Mouse (Mus musculus): ENCODE measurements around the gene Onecut3. TPM values are rescaled to one million over a fixed set of nuclear protein-coding genes. Genes with fewer than 3 reads are reported as not detected.

Onecut3 gene
- polyA plus RNA-seq, 1 experiment = not detected

GRCm38 (mm10) chr10:80495901-80496300, 1.3 kb downstream of the Onecut3 start:
- Histone ChIP-seq H3K4me1 (ENCODE audit: control insufficient read depth, insufficient read depth, low read length) (peaks cover 24% of the 10 kb centered on the region), H3K4me3 (ENCODE audit: insufficient read depth, low read depth, low read length) (peak overlapping the region; percentile 3; the same call in 1 of the 2 replicates), H3K27ac (ENCODE audit: insufficient read depth, low read depth, low read length) (no peak overlapping the region)
- TF ChIP-seq POLR2A (IDR thresholded peaks at IDR 0.05; ENCODE audit: insufficient read depth, low read depth, low read length) (no peak), CTCF (IDR thresholded peaks at IDR 0.05; ENCODE audit: insufficient read depth, low read depth, low read length) (no peak)
- WGBS = 7% methylated on average over 35 of the region's 35 CpGs

- H3K4me3 ChIP-seq (ENCODE audit: insufficient read depth, low read depth, low read length) = no peak overlapping the region
- TF ChIP-seq POLR2A (IDR thresholded peaks at IDR 0.05; ENCODE audit: insufficient read depth, low read depth, low read length) (no peak), CTCF (IDR thresholded peaks at IDR 0.05; ENCODE audit: insufficient read depth, low read depth, low read length) (no peak)
- no peak overlapping the region for H3K27ac ChIP-seq (ENCODE audit: insufficient read depth, low read depth, low read length)
- H3K4me1 ChIP-seq (ENCODE audit: control insufficient read depth, insufficient read depth, low read length) = peaks cover 24% of the 10 kb centered on the region
- WGBS = 2% methylated on average over 20 of the region's 20 CpGs
These were observed 1.8 kb downstream of the Onecut3 start for GRCm38 (mm10) chr10:80496421-80496820.

DNA sequence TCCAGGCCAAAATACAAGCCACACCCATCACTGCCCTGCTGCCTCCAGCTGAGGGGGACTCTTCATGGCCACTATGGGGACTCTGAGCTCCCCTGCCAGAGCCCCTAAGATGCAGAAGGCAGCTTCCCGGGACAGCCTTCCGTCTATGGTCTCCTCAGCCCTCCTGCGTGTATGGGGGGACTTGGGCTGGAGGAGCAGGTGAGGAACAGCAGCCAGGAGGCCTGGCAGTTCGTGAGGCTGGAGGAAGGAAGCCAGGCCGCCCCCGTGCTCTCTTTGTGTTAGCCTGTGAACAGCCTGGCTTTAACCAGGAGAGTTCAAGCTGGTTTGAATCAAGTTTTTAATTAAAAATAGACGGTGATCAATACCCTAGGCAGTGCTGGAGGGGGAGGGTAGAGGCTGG, 7.7 kb downstream of the Onecut3 start:
- no peak for TF ChIP-seq POLR2A (IDR thresholded peaks at IDR 0.05; ENCODE audit: insufficient read depth, low read depth, low read length)
- TF ChIP-seq CTCF (IDR thresholded peaks at IDR 0.05; ENCODE audit: insufficient read depth, low read depth, low read length) = no peak
- Histone ChIP-seq H3K27ac (ENCODE audit: insufficient read depth, low read depth, low read length) (no peak overlapping the region), H3K4me3 (ENCODE audit: insufficient read depth, low read depth, low read length) (no peak overlapping the region), H3K4me1 (ENCODE audit: control insufficient read depth, insufficient read depth, low read length) (peaks cover 8% of the 10 kb centered on the region)
- 2% methylated on average over 7 of the region's 7 CpGs for WGBS

DNA sequence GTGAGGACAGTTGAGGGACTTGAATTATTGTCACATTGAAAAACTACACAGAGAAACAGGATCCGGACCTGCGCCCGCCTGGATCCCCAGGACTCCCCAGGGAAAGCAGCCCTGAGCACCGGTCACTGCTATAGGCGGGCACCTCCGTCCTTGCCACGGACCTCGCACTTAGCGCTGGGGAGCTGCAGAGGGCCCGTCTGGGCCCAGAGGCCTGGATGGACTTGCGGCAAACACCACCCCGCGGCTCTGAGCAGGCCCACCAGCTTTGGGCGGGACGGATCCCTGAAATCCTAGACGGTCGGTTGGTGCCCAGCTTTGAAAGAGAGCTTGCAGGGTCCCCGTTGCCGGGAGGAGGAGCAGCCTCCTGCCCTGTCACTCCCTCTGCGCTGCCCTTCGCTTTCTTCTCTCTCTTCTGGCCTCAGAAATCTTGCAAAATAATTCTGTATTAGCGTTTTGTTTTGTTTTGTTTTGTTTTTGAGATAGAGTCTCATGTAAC, 8.2 kb downstream of the Onecut3 start:
- H3K27ac ChIP-seq (ENCODE audit: insufficient read depth, low read depth, low read length) = no peak overlapping the region
- TF ChIP-seq POLR2A (IDR thresholded peaks at IDR 0.05; ENCODE audit: insufficient read depth, low read depth, low read length) (no peak), CTCF (IDR thresholded peaks at IDR 0.05; ENCODE audit: insufficient read depth, low read depth, low read length) (no peak)
- peaks cover 8% of the 10 kb centered on the region for H3K4me1 ChIP-seq (ENCODE audit: control insufficient read depth, insufficient read depth, low read length)
- 16% methylated on average over 22 of the region's 22 CpGs for WGBS
- no peak overlapping the region for H3K4me3 ChIP-seq (ENCODE audit: insufficient read depth, low read depth, low read length)

GRCm38 (mm10) chr10:80503599-80504220, 9.1 kb downstream of the Onecut3 start:
- no peak for TF ChIP-seq POLR2A (IDR thresholded peaks at IDR 0.05; ENCODE audit: insufficient read depth, low read depth, low read length)
- whole genome bisulfite sequencing = 37% methylated on average over 27 of the region's 27 CpGs

DNA sequence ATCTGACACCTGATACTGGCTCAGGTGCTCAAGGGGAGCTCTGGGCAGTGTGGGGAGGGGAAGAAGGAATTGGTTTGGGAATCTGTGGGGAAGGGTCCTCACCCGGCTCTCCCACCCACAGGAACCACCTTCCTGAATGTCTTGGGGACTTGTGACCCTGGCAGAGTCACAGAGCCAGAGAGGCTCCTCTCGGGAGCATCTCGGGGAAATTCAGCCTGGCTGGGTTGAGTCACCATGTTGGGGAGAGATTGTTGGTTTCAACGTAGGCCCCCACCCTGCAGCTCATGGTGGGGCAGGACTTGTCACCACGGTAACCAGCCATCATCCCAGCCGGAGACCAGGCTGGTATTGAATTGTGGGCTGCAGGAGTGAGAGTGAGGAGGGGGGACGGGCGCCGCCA, 10.1 kb downstream of the Onecut3 start:
- WGBS = 4% methylated on average over 9 of the region's 9 CpGs
- TF ChIP-seq POLR2A (IDR thresholded peaks at IDR 0.05; ENCODE audit: insufficient read depth, low read depth, low read length) (no peak), CTCF (IDR thresholded peaks at IDR 0.05; ENCODE audit: insufficient read depth, low read depth, low read length) (no peak)
- H3K27ac ChIP-seq (ENCODE audit: insufficient read depth, low read depth, low read length) = no peak overlapping the region

More at GRCm38 (mm10) chr10:80503599-80504220, 9.1 kb downstream of the Onecut3 start:
- Histone ChIP-seq H3K4me3 (ENCODE audit: insufficient read depth, low read depth, low read length) (no peak overlapping the region), H3K4me1 (ENCODE audit: control insufficient read depth, insufficient read depth, low read length) (peaks cover 8% of the 10 kb centered on the region), H3K27ac (ENCODE audit: insufficient read depth, low read depth, low read length) (no peak overlapping the region)

DNA sequence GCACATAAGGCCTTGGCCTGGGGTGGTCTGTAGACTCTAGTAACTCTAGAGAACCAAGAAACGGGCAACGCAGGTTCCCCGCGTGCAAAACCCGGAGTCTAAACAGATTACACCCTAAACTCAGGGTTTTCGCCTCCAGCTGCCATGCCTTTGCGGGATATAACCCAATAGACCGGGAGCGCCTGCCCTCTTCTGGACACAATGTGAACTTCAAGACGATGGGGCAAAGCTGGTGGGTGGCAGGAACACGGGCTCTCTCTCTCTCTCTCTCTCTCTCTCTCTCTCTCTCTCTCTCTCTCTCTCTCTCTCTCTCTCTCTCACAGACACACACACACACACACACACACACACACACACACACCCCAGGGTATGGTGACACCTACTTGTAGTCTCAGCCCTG, 11.6 kb downstream of the Onecut3 start:
- under 1% methylated on average over 11 of the region's 11 CpGs for WGBS
- no peak overlapping the region for H3K27ac ChIP-seq (ENCODE audit: insufficient read depth, low read depth, low read length)
- peaks cover 12% of the 10 kb centered on the region for H3K4me1 ChIP-seq (ENCODE audit: control insufficient read depth, insufficient read depth, low read length)
- TF ChIP-seq POLR2A (IDR thresholded peaks at IDR 0.05; ENCODE audit: insufficient read depth, low read depth, low read length) = no peak
- peak; percentile 66 for TF ChIP-seq CTCF (IDR thresholded peaks at IDR 0.05; ENCODE audit: insufficient read depth, low read depth, low read length)
- no peak overlapping the region for H3K4me3 ChIP-seq (ENCODE audit: insufficient read depth, low read depth, low read length)

More for the DNA sequence above, 10.1 kb downstream of the Onecut3 start:
- Histone ChIP-seq H3K4me1 (ENCODE audit: control insufficient read depth, insufficient read depth, low read length) (peaks cover 11% of the 10 kb centered on the region), H3K4me3 (ENCODE audit: insufficient read depth, low read depth, low read length) (no peak overlapping the region)

DNA sequence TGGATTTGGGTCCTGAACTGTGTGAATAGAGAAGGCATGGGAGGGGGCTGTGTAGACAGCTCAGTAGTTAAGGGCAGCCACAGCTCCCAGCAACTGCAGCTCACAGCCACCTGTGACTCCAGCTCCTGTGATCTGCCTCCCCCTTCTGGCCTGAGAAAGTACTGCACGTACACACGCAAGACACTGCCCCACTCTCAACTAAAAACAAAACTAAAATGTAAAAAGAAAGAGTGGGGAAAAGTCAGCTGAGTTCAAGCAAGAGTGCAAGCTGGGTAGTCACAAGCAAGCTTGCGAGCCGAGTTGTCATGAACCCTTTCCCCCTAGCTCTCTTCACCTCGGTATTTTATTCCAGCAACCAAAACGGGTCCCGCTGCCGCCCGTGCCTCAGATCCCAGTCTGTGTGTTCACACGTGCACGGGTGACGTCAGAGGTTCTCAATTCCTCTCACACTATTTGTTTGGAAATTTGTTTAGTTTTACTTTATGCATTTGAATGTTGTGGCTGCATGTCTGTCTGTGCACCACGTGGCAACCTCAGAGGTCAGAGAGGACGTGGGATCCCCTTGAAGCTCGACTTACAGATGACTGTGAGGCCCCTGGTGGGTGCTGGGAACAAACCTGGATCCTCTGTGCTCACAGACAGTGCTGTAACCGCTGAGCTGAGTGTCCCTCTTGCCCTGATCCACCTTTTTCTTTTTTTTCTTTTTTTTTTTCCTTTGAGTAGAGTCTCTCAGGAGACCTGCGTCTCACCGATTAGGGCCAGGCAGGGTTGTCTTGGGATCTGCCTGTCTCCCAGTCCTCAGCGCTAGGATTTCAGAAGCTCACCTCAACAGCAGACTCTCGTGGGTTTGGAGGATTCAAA, 15.0 kb downstream of the Onecut3 start:
- peak overlapping the region; percentile 22 for H3K4me3 ChIP-seq (ENCODE audit: insufficient read depth, low read depth, low read length)
- peaks cover 14% of the 10 kb centered on the region for H3K4me1 ChIP-seq (ENCODE audit: control insufficient read depth, insufficient read depth, low read length)
- H3K27ac ChIP-seq (ENCODE audit: insufficient read depth, low read depth, low read length) = no peak overlapping the region
- TF ChIP-seq CTCF (IDR thresholded peaks at IDR 0.05; ENCODE audit: insufficient read depth, low read depth, low read length) (peak; percentile 78), POLR2A (IDR thresholded peaks at IDR 0.05; ENCODE audit: insufficient read depth, low read depth, low read length) (no peak)
- WGBS = 12% methylated on average over 20 of the region's 20 CpGs

DNA sequence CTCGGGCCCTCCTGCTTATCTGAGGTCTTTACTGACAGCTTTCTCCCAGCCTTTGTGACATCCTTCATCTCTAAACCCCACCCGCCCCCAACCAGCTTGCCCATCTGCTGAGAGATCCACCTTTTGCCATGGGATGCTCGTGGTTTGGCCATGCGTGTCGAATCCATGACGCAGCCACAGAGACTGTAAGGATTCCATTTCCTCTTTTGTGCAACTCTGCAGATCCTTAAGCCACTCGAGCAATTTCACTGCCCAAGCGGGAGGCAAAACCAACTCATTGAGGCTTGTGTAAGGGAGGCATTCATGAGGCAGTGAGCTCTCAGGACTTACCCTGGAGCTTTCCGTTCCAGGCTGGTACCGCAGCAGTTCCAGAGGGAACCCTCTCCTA, 15.6 kb downstream of the Onecut3 start:
- 53% methylated on average over 10 of the region's 10 CpGs for WGBS
- TF ChIP-seq POLR2A (IDR thresholded peaks at IDR 0.05; ENCODE audit: insufficient read depth, low read depth, low read length) (no peak), CTCF (IDR thresholded peaks at IDR 0.05; ENCODE audit: insufficient read depth, low read depth, low read length) (no peak)

More for the DNA sequence above, 15.6 kb downstream of the Onecut3 start:
- Histone ChIP-seq H3K27ac (ENCODE audit: insufficient read depth, low read depth, low read length) (no peak overlapping the region), H3K4me3 (ENCODE audit: insufficient read depth, low read depth, low read length) (no peak overlapping the region), H3K4me1 (ENCODE audit: control insufficient read depth, insufficient read depth, low read length) (peaks cover 11% of the 10 kb centered on the region)

Data from olfactory bulb, adult 2 months (tissue).